Mouse (Mus musculus) midbrain, embryonic 11.5 days (tissue): ENCODE results near the gene Cda. TPM values are rescaled to one million over a fixed set of nuclear protein-coding genes. Genes with fewer than 3 reads are reported as not detected.
"Not testable (repeated sequence)": the region's sequence is repeated elsewhere in the genome, so short reads cannot be mapped to it uniquely, and the experiment has no call there.

Experiments used
- ATAC-seq: fragments of 200-750 bp; cut with Nextera tagmentation; 2 replicates; pipeline ENCODE4 v1.8.0; 2017; ENCODE audit warnings: moderate TSS enrichment, moderate library complexity; ENCODE audit not compliant: low FRiP score
- DNase-seq: peaks from one replicate; pipeline ENCODE4 v3.0.0; 2015; ENCODE audit warnings: low spot score; ENCODE audit errors: missing footprints
- H3K27ac ChIP-seq: fragments of 300-500 bp; sonication (generic); 2 replicates; pipeline ENCODE4 v1.5.1; 2014; ENCODE audit warnings: low read depth, low read length
- H3K27me3 ChIP-seq: fragments of 300-500 bp; sonication (generic); 2 replicates; pipeline ENCODE4 v1.6.1; 2014; ENCODE audit warnings: mild to moderate bottlenecking, low read length, moderate library complexity, mixed read lengths; ENCODE audit not compliant: control insufficient read depth, insufficient read depth
- H3K36me3 ChIP-seq: fragments of 300-500 bp; sonication (generic); 2 replicates; pipeline ENCODE4 v1.6.1; 2014; ENCODE audit warnings: mild to moderate bottlenecking, low read length, moderate library complexity, mixed read lengths; ENCODE audit not compliant: control insufficient read depth, insufficient read depth
- H3K4me1 ChIP-seq: fragments of 300-500 bp; sonication (generic); 2 replicates; pipeline ENCODE4 v1.6.1; 2014; ENCODE audit warnings: low read length; ENCODE audit not compliant: control insufficient read depth, insufficient read depth
- H3K4me2 ChIP-seq: fragments of 300-500 bp; sonication (generic); 2 replicates; pipeline ENCODE4 v1.6.1; 2014; ENCODE audit warnings: mild to moderate bottlenecking, moderate library complexity
- H3K4me3 ChIP-seq: fragments of 300-500 bp; sonication (generic); 2 replicates; pipeline ENCODE4 v1.5.1; 2014; ENCODE audit warnings: low read depth, low read length
- H3K9ac ChIP-seq: fragments of 300-500 bp; sonication (generic); 2 replicates; pipeline ENCODE4 v1.6.1; 2014; ENCODE audit warnings: low read length
- H3K9me3 ChIP-seq: fragments of 300-500 bp; sonication (generic); 2 replicates; pipeline ENCODE4 v1.6.1; 2016; ENCODE audit warnings: low read length; ENCODE audit not compliant: control insufficient read depth
- WGBS: fragments of 180-500 bp; shearing (Covaris S2); extraction: QIAGEN DNeasy Blood & Tissue Kit; methylation state at CpG from one replicate; pipeline ENCODE4 v1.1.7; 2014; 5-methylcytosine and 5-hydroxymethylcytosine counted together
- polyA plus RNA-seq: library from polyadenylated mRNA; unstranded; fragments of >200 nt; fragmentation: Nextera tagmentation; extraction: Ambion mirVana; gene quantifications from 2 replicates; pipeline ENCODE4 v1.2.1, GENCODE M21; 2014

Gene Cda
- polyA plus RNA-seq, 1 experiment from 2014 or later, result 2.0 TPM

DNA sequence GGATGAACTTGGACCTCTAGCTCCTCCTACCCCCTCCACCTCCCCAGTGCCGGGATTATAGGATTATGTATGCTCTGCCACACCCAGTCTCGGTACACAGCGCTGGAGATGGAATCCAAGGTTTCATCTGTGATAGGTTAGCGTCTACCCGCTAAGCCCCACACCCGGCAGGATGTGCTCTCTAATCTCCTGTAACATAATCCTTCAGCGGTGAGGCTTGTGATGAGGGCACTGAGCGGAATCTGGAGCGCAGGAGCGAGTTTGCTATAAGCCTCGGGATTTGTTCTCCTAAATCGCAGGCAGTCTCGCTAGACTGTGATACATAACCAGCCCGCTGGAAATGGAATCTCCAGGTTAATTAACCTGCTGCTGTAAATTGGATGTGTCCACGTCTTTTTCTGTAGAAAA is 37.5 kb downstream of the Cda start:
- Histone ChIP-seq H3K27me3 (no peaks in the 10 kb centered on the region), H3K4me1 (peaks cover 3% of the 10 kb centered on the region; the same call in 1 of the 2 replicates), H3K4me2 (no peak overlapping the region), H3K9me3 (no peaks in the 10 kb centered on the region), H3K27ac (no peak overlapping the region), H3K9ac (no peak overlapping the region), H3K4me3 (no peak overlapping the region), H3K36me3 (no peaks in the 10 kb centered on the region)
- DNase-seq (peak; percentile 85), ATAC-seq (no peak)
- 17% methylated on average over 15 of the region's 15 CpGs for WGBS

DNA sequence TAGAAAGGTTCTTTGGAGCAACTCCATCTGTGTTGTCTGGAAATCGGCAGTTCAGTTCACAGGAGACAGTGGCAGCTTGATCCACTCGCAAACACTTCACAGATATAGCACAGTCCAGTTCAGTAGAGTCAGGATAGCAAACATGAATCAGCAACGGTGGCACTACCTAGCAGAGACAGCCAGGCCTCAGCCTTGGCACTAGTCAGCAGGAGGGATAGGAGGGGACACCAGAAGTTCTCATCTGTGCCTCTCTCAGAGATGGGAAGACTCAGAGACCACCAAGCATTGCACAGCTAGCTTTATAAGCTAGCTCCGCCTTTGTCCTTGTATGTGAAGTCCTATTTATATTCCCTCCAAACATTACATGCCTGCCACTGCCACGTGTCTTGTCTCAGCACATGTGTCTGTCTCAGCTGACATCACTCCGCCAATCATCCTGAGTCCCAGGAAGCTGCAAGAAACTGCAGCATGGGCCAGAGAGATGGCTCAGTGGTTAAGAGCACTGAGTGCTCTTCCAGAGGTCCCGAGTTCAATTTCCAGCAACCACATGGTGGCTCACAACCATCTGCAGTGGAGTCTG is 39.8 kb downstream of the Cda start:
- WGBS, result 77% methylated on average over 7 of the region's 7 CpGs
- ATAC-seq, result no peak
- H3K36me3 ChIP-seq, result no peaks in the 10 kb centered on the region
- H3K4me2 ChIP-seq, result peak overlapping the region; percentile 29
- peaks cover 13% of the 10 kb centered on the region for H3K4me1 ChIP-seq
- peak; percentile 74 for DNase-seq
- H3K27ac ChIP-seq, result no peak overlapping the region
- peak overlapping the region; percentile 17; the same call in 1 of the 2 replicates for H3K4me3 ChIP-seq
- H3K9ac ChIP-seq, result no peak overlapping the region
- H3K27me3 ChIP-seq, result no peaks in the 10 kb centered on the region
- H3K9me3 ChIP-seq, result no peaks in the 10 kb centered on the region

DNA sequence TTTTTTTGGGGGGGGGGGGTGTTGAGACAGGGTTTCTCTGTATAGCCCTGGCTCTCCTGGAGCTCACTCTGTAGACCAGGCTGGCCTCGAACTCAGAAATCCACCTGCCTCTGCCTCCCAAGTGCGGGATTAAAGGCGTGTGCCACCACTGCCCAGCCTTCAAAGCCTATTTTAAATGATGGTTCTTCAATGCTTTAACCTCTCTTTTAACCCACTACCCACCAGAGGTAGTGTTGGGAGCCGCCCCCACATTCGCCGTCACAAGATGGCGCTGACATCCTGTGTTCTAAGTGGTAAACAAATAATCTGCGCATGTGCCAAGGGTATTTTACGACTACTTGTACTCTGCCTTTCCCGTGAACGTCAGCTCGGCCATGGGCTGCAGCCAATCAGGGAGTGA is 40.6 kb downstream of the Cda start:
- ATAC-seq, H3K9me3 ChIP-seq, H3K4me2 ChIP-seq, H3K9ac ChIP-seq, H3K27ac ChIP-seq, H3K27me3 ChIP-seq, DNase-seq, H3K4me3 ChIP-seq, H3K36me3 ChIP-seq: not testable (repeated sequence)
- WGBS, result 42% methylated on average over 7 of the region's 12 CpGs
- peaks cover 17% of the 10 kb centered on the region for H3K4me1 ChIP-seq

DNA sequence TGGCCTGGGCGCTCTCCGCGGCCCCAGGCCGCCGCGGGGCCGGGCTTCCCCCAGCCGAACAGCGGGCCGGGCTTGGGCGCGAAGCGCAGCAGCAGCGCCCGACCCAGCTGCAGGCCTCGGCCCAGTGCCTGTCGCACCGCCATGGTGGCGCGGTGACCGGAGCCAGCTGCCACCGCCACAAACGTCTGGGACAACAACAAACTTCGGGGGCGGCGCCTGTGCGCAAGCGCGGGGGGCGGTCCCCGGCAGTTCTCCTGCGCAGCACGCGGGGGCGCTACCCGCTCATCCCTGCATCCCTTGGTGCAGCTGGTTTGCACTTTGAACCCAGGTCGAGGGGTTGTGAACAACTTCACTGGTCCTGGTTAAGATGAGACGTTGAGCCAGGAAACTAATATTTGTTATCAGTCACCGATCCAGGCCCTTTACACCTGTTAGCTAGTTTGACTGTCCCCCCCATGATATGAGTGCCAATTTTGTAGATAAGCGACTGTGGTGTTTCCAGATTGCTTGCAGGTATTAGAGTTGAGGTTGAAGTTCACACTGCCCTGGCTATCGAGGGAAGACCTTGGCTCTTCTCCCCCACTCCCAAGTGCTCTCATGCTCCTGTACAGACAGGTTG is 41.6 kb downstream of the Cda start, which contains the start of gene Pink1:
Gene Pink1, minus strand, starts transcription at position 231 of the 619 bp plus-strand sequence.
- Histone ChIP-seq H3K4me2 (peak within 1 kb of the TSS; percentile 73), H3K4me1 (peaks cover 18% of the 10 kb centered on the region), H3K9me3 (no peaks in the 10 kb centered on the region), H3K36me3 (no peaks in the 10 kb centered on the region), H3K27me3 (no peaks in the 10 kb centered on the region), H3K27ac (peak within 1 kb of the TSS; percentile 94), H3K4me3 (peak within 1 kb of the TSS; percentile 82), H3K9ac (peak within 1 kb of the TSS; percentile 85)
- peak; percentile 99 for DNase-seq
- 4% methylated on average over 41 of the region's 41 CpGs for WGBS
- ATAC-seq, result peak; percentile 72

DNA sequence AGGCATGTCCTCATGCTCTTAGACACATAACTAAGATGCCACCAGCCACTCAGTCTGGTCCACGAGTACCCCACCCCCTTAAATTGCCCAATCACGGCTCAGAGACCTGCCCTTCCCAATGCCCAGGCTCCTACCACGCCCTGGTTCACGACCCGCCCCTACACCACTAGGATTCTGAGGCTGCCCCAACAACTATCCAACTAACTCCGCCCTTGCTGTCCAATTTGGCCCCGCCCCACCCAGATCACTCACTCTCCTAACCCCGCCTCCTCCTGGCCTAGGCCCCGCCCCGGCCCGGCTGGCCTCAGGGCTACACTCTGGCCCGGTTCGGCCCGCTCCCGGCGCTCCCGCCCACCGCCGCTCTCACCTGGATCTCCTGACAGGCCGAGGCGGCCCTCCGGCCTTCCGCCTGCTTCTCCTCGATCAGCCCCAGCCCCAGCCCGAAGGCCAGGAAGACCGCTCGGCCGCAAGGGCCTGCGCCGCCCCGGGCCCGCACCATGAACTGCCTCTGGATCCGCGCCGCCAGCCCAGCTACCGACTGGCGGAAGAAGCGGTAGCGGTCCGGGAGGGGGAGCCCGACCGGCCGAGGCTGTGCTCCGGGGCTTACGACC is 42.2 kb downstream of the Cda start:
- Histone ChIP-seq H3K27ac (peak overlapping the region; percentile 94), H3K4me2 (peak overlapping the region; percentile 73), H3K9ac (peak overlapping the region; percentile 85), H3K9me3 (no peaks in the 10 kb centered on the region), H3K4me1 (peaks cover 18% of the 10 kb centered on the region), H3K36me3 (no peaks in the 10 kb centered on the region), H3K27me3 (no peaks in the 10 kb centered on the region), H3K4me3 (peak overlapping the region; percentile 82)
- WGBS, result under 1% methylated on average over 42 of the region's 45 CpGs
- ATAC-seq (peak; percentile 90), DNase-seq (peak; percentile 99)

DNA sequence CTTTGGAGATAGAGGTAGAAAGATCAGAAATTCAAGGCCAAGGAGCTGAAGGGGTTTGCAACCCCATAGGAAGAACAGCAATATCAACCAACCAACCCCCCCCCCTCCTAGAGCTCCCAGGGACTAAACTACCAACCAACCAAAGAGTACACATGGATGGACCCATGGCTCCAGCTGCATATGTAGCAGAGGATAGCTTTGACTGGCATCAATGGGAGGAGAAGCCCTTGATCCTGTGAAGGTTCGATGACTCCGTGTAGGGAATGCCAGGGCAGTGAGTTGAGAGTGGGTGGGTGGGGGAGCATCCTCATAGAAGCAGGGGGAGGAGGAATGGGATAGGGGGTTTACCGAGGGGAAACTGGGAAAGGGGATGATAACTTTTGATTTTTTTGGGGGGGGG is 43.3 kb downstream of the Cda start:
- Histone ChIP-seq H3K27me3 (no peaks in the 10 kb centered on the region), H3K27ac (no peak overlapping the region), H3K4me1 (peaks cover 18% of the 10 kb centered on the region), H3K4me2 (no peak overlapping the region), H3K36me3 (no peaks in the 10 kb centered on the region), H3K4me3 (no peak overlapping the region), H3K9me3 (no peaks in the 10 kb centered on the region), H3K9ac (no peak overlapping the region)
- WGBS, result 91% methylated on average over 3 of the region's 3 CpGs
- ATAC-seq (no peak), DNase-seq (peak; percentile 41)

DNA sequence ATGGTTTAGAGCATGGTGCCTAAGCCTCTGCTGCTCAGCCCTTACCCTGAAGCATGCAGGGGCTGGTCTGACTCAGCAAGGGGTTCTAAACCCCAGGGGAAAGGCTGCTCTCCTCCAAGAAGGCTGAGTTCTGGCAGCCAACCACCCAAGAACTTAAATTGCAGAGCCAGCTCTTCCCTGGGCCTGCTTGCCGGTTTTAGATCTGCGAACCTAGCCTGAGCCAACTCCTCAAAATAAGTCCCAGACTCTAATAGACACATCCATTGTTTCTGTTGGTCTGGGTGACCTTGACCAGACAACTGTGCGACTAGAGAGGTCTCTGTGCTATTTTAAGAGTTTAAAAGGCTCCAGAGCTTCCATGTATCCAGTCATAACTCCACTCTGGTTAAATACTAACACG is 44.0 kb downstream of the Cda start:
- H3K4me2 ChIP-seq, result no peak overlapping the region
- no peaks in the 10 kb centered on the region for H3K36me3 ChIP-seq
- H3K9me3 ChIP-seq, result no peaks in the 10 kb centered on the region
- no peak overlapping the region for H3K9ac ChIP-seq
- H3K4me3 ChIP-seq, result no peak overlapping the region
- WGBS, result 84% methylated on average over 4 of the region's 4 CpGs
- DNase-seq (peak; percentile 73), ATAC-seq (no peak)
- H3K4me1 ChIP-seq, result peaks cover 18% of the 10 kb centered on the region
- no peaks in the 10 kb centered on the region for H3K27me3 ChIP-seq
- H3K27ac ChIP-seq, result no peak overlapping the region

DNA sequence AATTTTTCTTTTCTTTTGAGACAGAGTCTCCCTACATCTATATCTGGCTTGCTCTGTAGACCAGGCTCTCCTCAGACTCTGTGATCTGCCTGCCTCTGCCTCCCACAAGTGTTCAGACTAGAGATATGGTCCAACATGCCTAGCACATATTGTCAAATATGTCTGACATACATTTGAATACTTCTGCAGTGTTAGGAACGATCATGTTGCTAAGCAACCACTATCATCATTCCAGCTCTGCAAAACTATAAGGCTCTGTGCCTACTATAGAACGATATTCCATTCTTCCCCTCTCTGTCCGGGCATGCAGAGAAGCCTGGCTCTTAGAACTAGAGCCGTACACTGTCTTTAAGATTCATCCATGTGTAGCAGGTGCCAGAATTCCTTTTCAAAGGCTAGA is 45.1 kb downstream of the Cda start:
- peaks cover 18% of the 10 kb centered on the region for H3K4me1 ChIP-seq
- no peak overlapping the region for H3K4me3 ChIP-seq
- 28% methylated on average over 4 of the region's 4 CpGs for WGBS
- H3K9ac ChIP-seq, result no peak overlapping the region
- DNase-seq, result no peak
- no peak overlapping the region for H3K27ac ChIP-seq
- no peaks in the 10 kb centered on the region for H3K27me3 ChIP-seq
- H3K9me3 ChIP-seq, result no peaks in the 10 kb centered on the region
- no peaks in the 10 kb centered on the region for H3K36me3 ChIP-seq
- no peak for ATAC-seq
- no peak overlapping the region for H3K4me2 ChIP-seq

DNA sequence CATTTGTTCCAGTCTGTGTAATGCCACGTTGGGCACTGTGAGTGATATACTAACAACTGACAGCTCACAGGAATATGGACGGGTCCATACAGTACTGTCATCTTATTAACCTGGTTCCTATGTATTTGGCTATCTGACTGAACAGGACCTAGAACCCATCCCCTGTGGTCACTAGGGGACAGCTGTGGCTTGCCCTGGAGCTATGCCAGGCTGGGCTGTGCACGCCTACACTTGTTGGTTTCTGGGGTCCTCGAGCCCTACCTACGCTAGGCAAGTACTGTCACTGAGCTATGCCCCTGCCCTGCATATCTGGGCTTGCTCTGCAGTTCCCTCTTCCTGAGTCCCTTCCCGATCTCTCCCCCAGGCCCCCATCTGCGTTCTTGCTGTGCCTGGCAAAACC is 46.3 kb downstream of the Cda start:
- Histone ChIP-seq H3K27ac (no peak overlapping the region), H3K27me3 (no peaks in the 10 kb centered on the region), H3K9ac (no peak overlapping the region), H3K4me3 (no peak overlapping the region), H3K4me2 (no peak overlapping the region), H3K36me3 (no peaks in the 10 kb centered on the region; the same call in 1 of the 2 replicates), H3K4me1 (peaks cover 17% of the 10 kb centered on the region), H3K9me3 (peaks cover 1% of the 10 kb centered on the region; the same call in 1 of the 2 replicates)
- WGBS, result 80% methylated on average over 7 of the region's 7 CpGs
- ATAC-seq, result no peak
- DNase-seq, result no peak
